Mouse (Mus musculus) kidney, adult 2 months (tissue): ENCODE measurements around the gene Nfia.

Source experiments
- CTCF ChIP-seq: fragments of 200-500 bp; conservative IDR thresholded peaks from 2 replicates; pipeline ENCODE4 v1.5.1; 2011; ENCODE audit warnings: low read depth, mild to moderate bottlenecking, control low read depth, low read length, moderate library complexity, mixed read lengths; ENCODE audit not compliant: insufficient read depth, insufficient read length
- POLR2A ChIP-seq: fragments of 200-500 bp; IDR thresholded peaks from one replicate; pipeline ENCODE4 v1.6.1; 2011; ENCODE audit warnings: low read depth, low read length, control low read depth

- TF ChIP-seq POLR2A, result no peak
- no peak for TF ChIP-seq CTCF
These were observed 139.6 kb downstream of the Nfia start for GRCm38 (mm10) chr4:97912155-97912554.
